Mouse (Mus musculus) forebrain, embryonic 10.5 days (tissue): ENCODE measurements around the gene Cdk6. TPM values are rescaled to one million over a fixed set of nuclear protein-coding genes. Genes with fewer than 3 reads are reported as not detected.

Experiments
- DNase-seq: peaks from one replicate; pipeline ENCODE4 v3.0.0-alpha.2; 2017; ENCODE audit warnings: low spot score; ENCODE audit errors: extremely low spot score
- H3K27ac ChIP-seq: fragments of 300-500 bp; sonication (generic); 2 replicates; pipeline ENCODE4 v1.5.1; 2016; ENCODE audit warnings: mild to moderate bottlenecking
- H3K27me3 ChIP-seq: fragments of 300-500 bp; sonication (generic); 2 replicates; pipeline ENCODE4 v1.6.1; 2016; ENCODE audit warnings: mild to moderate bottlenecking; ENCODE audit not compliant: poor library complexity, severe bottlenecking
- H3K36me3 ChIP-seq: fragments of 300-500 bp; sonication (generic); replicated peaks from 2 replicates; pipeline ENCODE4 v1.6.1; 2016; ENCODE audit warnings: mild to moderate bottlenecking, moderate library complexity
- H3K4me1 ChIP-seq: fragments of 300-500 bp; sonication (generic); 2 replicates; pipeline ENCODE4 v1.6.1; 2016
- H3K4me3 ChIP-seq: fragments of 300-500 bp; sonication (generic); 2 replicates; pipeline ENCODE4 v1.5.1; 2016; ENCODE audit warnings: mild to moderate bottlenecking, moderate library complexity
- H3K9me3 ChIP-seq: fragments of 300-500 bp; sonication (generic); 2 replicates; pipeline ENCODE4 v1.6.1; 2016; ENCODE audit warnings: mild to moderate bottlenecking, moderate library complexity
- WGBS: fragments of 180-500 bp; shearing (Covaris S2); methylation state at CpG from one replicate; pipeline ENCODE4 v1.1.7; 2016; 5-methylcytosine and 5-hydroxymethylcytosine counted together
- polyA plus RNA-seq: library from polyadenylated mRNA; unstranded; fragments of >200 nt; fragmentation: Nextera tagmentation; extraction: Ambion mirVana; gene quantifications from 2 replicates; pipeline ENCODE4 v1.2.1, GENCODE M21; 2016

The Cdk6 gene
- polyA plus RNA-seq, 1 experiment from 2014 or later: 27.5 TPM

GRCm38 (mm10) chr5:3352827-3353226 lies 11.5 kb downstream of the Cdk6 start:
- H3K4me1 ChIP-seq: no peaks in the 10 kb centered on the region
- H3K36me3 ChIP-seq: no peaks in the 10 kb centered on the region
- H3K27me3 ChIP-seq: no peaks in the 10 kb centered on the region
- WGBS: 89% methylated on average over 3 of the region's 3 CpGs
- no peaks in the 10 kb centered on the region for H3K9me3 ChIP-seq
- H3K4me3 ChIP-seq: no peak overlapping the region
- DNase-seq: no peak
- H3K27ac ChIP-seq: no peak overlapping the region

- Histone ChIP-seq H3K27ac (no peak overlapping the region), H3K9me3 (no peaks in the 10 kb centered on the region), H3K4me1 (no peaks in the 10 kb centered on the region), H3K27me3 (no peaks in the 10 kb centered on the region), H3K36me3 (no peaks in the 10 kb centered on the region), H3K4me3 (no peak overlapping the region)
- 87% methylated on average over 5 of the region's 5 CpGs for WGBS
- no peak for DNase-seq
These were observed 13.0 kb downstream of the Cdk6 start for GRCm38 (mm10) chr5:3354307-3354706.

GRCm38 (mm10) chr5:3355032-3355536 lies 13.8 kb downstream of the Cdk6 start:
- Histone ChIP-seq H3K4me3 (no peak overlapping the region), H3K4me1 (no peaks in the 10 kb centered on the region), H3K36me3 (no peaks in the 10 kb centered on the region), H3K27me3 (no peaks in the 10 kb centered on the region), H3K9me3 (no peaks in the 10 kb centered on the region), H3K27ac (no peak overlapping the region)
- WGBS: 94% methylated on average over 12 of the region's 12 CpGs
- no peak for DNase-seq

GRCm38 (mm10) chr5:3355560-3356260 lies 14.4 kb downstream of the Cdk6 start:
- no peak for DNase-seq
- H3K27me3 ChIP-seq: no peaks in the 10 kb centered on the region
- H3K4me1 ChIP-seq: no peaks in the 10 kb centered on the region
- no peak overlapping the region for H3K4me3 ChIP-seq
- WGBS: 93% methylated on average over 11 of the region's 11 CpGs
- H3K9me3 ChIP-seq: no peaks in the 10 kb centered on the region
- H3K36me3 ChIP-seq: no peaks in the 10 kb centered on the region
- H3K27ac ChIP-seq: no peak overlapping the region

- DNase-seq: no peak
- WGBS: 85% methylated on average over 10 of the region's 10 CpGs
- Histone ChIP-seq H3K36me3 (no peaks in the 10 kb centered on the region), H3K27ac (no peak overlapping the region), H3K9me3 (no peaks in the 10 kb centered on the region), H3K27me3 (no peaks in the 10 kb centered on the region), H3K4me1 (no peaks in the 10 kb centered on the region), H3K4me3 (no peak overlapping the region)
These were observed 15.0 kb downstream of the Cdk6 start for GRCm38 (mm10) chr5:3356261-3356778.

- no peak overlapping the region for H3K27ac ChIP-seq
- no peaks in the 10 kb centered on the region for H3K27me3 ChIP-seq
- 93% methylated on average over 6 of the region's 6 CpGs for WGBS
- no peaks in the 10 kb centered on the region for H3K9me3 ChIP-seq
- H3K36me3 ChIP-seq: no peaks in the 10 kb centered on the region
- no peaks in the 10 kb centered on the region for H3K4me1 ChIP-seq
- H3K4me3 ChIP-seq: no peak overlapping the region
- no peak for DNase-seq
These were observed 16.2 kb downstream of the Cdk6 start for GRCm38 (mm10) chr5:3357496-3357895.

- H3K27me3 ChIP-seq: no peaks in the 10 kb centered on the region
- no peaks in the 10 kb centered on the region for H3K36me3 ChIP-seq
- H3K4me3 ChIP-seq: no peak overlapping the region
- WGBS: 90% methylated on average over 5 of the region's 5 CpGs
- H3K27ac ChIP-seq: no peak overlapping the region
- peaks cover 4% of the 10 kb centered on the region for H3K4me1 ChIP-seq
- DNase-seq: no peak
- no peaks in the 10 kb centered on the region for H3K9me3 ChIP-seq
These were observed 17.6 kb downstream of the Cdk6 start for GRCm38 (mm10) chr5:3358687-3359520.

GRCm38 (mm10) chr5:3359914-3360313 lies 18.6 kb downstream of the Cdk6 start:
- Histone ChIP-seq H3K9me3 (no peaks in the 10 kb centered on the region), H3K36me3 (no peaks in the 10 kb centered on the region), H3K4me3 (no peak overlapping the region), H3K27ac (no peak overlapping the region), H3K4me1 (peaks cover 4% of the 10 kb centered on the region), H3K27me3 (no peaks in the 10 kb centered on the region)
- WGBS: 90% methylated on average over 7 of the region's 7 CpGs
- DNase-seq: no peak

GRCm38 (mm10) chr5:3361252-3361651 lies 20.0 kb downstream of the Cdk6 start:
- DNase-seq: no peak
- Histone ChIP-seq H3K4me1 (peaks cover 4% of the 10 kb centered on the region), H3K27ac (no peak overlapping the region), H3K27me3 (no peaks in the 10 kb centered on the region), H3K36me3 (no peaks in the 10 kb centered on the region), H3K4me3 (no peak overlapping the region), H3K9me3 (no peaks in the 10 kb centered on the region)
- 92% methylated on average over 5 of the region's 5 CpGs for WGBS

GRCm38 (mm10) chr5:3362111-3362510 lies 20.8 kb downstream of the Cdk6 start:
- WGBS: 95% methylated on average over 8 of the region's 8 CpGs

GRCm38 (mm10) chr5:3363036-3363983 lies 22.0 kb downstream of the Cdk6 start:
- Histone ChIP-seq H3K27ac (no peak overlapping the region), H3K4me3 (no peak overlapping the region), H3K36me3 (no peaks in the 10 kb centered on the region), H3K4me1 (peaks cover 4% of the 10 kb centered on the region), H3K9me3 (no peaks in the 10 kb centered on the region; the same call in 1 of the 2 replicates), H3K27me3 (no peaks in the 10 kb centered on the region)
- 83% methylated on average over 15 of the region's 15 CpGs for WGBS
- DNase-seq: no peak

More at GRCm38 (mm10) chr5:3362111-3362510, 20.8 kb downstream of the Cdk6 start:
- H3K4me3 ChIP-seq: no peak overlapping the region
- no peaks in the 10 kb centered on the region for H3K36me3 ChIP-seq
- H3K27ac ChIP-seq: no peak overlapping the region
- DNase-seq: no peak
- H3K4me1 ChIP-seq: peaks cover 4% of the 10 kb centered on the region
- H3K9me3 ChIP-seq: no peaks in the 10 kb centered on the region
- no peaks in the 10 kb centered on the region for H3K27me3 ChIP-seq

- H3K36me3 ChIP-seq: no peaks in the 10 kb centered on the region
- peaks cover 4% of the 10 kb centered on the region for H3K4me1 ChIP-seq
- no peaks in the 10 kb centered on the region; the same call in 1 of the 2 replicates for H3K9me3 ChIP-seq
- no peak overlapping the region for H3K27ac ChIP-seq
- 96% methylated on average over 4 of the region's 4 CpGs for WGBS
- DNase-seq: no peak
- H3K4me3 ChIP-seq: no peak overlapping the region
- H3K27me3 ChIP-seq: no peaks in the 10 kb centered on the region
These were observed 25.8 kb downstream of the Cdk6 start for GRCm38 (mm10) chr5:3367045-3367444.
